Mouse (Mus musculus): Measurements from ENCODE around the gene Bet1l. TPM values are rescaled to one million over a fixed set of nuclear protein-coding genes. Genes with fewer than 3 reads are reported as not detected.
A peak's percentile ranks its signal among the peaks of the same experiment; 100 is the strongest.

Bet1l gene
- polyA plus RNA-seq, 1 experiment from 2014 or later = 30.8 TPM

GRCm38 (mm10) chr7:140877364-140877763 is 20.0 kb upstream of the Bet1l start:
- ATAC-seq (replicated peaks; ENCODE audit: insufficient number of reproducible peaks, low FRiP score, low TSS enrichment) = no peak

GRCm38 (mm10) chr7:140874224-140874623 is 16.8 kb upstream of the Bet1l start:
- H3K27ac ChIP-seq (ENCODE audit: low read depth, low read length) = no peak overlapping the region
- H3K36me3 ChIP-seq (ENCODE audit: control insufficient read depth, insufficient read depth, low read length) = peaks cover 4% of the 10 kb centered on the region; the same call in 1 of the 2 replicates
- WGBS (ENCODE audit: insufficient replicate concordance) = 88% methylated on average over 4 of the region's 4 CpGs
- no peak overlapping the region for H3K9ac ChIP-seq (ENCODE audit: low read depth, low read length)
- H3K27me3 ChIP-seq (ENCODE audit: control insufficient read depth, insufficient read depth, low read length) = no peaks in the 10 kb centered on the region
- H3K4me2 ChIP-seq = no peak overlapping the region
- H3K4me3 ChIP-seq (ENCODE audit: low read depth, low read length) = no peak overlapping the region
- no peaks in the 10 kb centered on the region for H3K9me3 ChIP-seq (replicated peaks; ENCODE audit: control insufficient read depth, low read length)
- ATAC-seq (replicated peaks; ENCODE audit: insufficient number of reproducible peaks, low FRiP score, low TSS enrichment) = no peak
- no peaks in the 10 kb centered on the region for H3K4me1 ChIP-seq (ENCODE audit: control insufficient read depth, insufficient read depth, low read length)

More at GRCm38 (mm10) chr7:140877364-140877763, 20.0 kb upstream of the Bet1l start:
- Histone ChIP-seq H3K9ac (ENCODE audit: low read depth, low read length) (no peak overlapping the region), H3K4me1 (ENCODE audit: control insufficient read depth, insufficient read depth, low read length) (peaks cover 2% of the 10 kb centered on the region; the same call in 1 of the 2 replicates), H3K4me2 (no peak overlapping the region), H3K27ac (ENCODE audit: low read depth, low read length) (no peak overlapping the region), H3K4me3 (ENCODE audit: low read depth, low read length) (no peak overlapping the region), H3K27me3 (ENCODE audit: control insufficient read depth, insufficient read depth, low read length) (no peaks in the 10 kb centered on the region), H3K9me3 (replicated peaks; ENCODE audit: control insufficient read depth, low read length) (no peaks in the 10 kb centered on the region), H3K36me3 (ENCODE audit: control insufficient read depth, insufficient read depth, low read length) (peaks cover 2% of the 10 kb centered on the region; the same call in 1 of the 2 replicates)
- 84% methylated on average over 6 of the region's 6 CpGs for WGBS (ENCODE audit: insufficient replicate concordance)

- H3K27ac ChIP-seq (ENCODE audit: low read depth, low read length) = no peak overlapping the region
- no peak overlapping the region for H3K9ac ChIP-seq (ENCODE audit: low read depth, low read length)
- H3K9me3 ChIP-seq (replicated peaks; ENCODE audit: control insufficient read depth, low read length) = no peaks in the 10 kb centered on the region
- H3K4me3 ChIP-seq (ENCODE audit: low read depth, low read length) = no peak overlapping the region
- no peaks in the 10 kb centered on the region for H3K27me3 ChIP-seq (ENCODE audit: control insufficient read depth, insufficient read depth, low read length)
- no peak overlapping the region for H3K4me2 ChIP-seq
- H3K36me3 ChIP-seq (ENCODE audit: control insufficient read depth, insufficient read depth, low read length) = peaks cover 25% of the 10 kb centered on the region
- no peak for ATAC-seq (replicated peaks; ENCODE audit: insufficient number of reproducible peaks, low FRiP score, low TSS enrichment)
- WGBS (ENCODE audit: insufficient replicate concordance) = 88% methylated on average over 12 of the region's 12 CpGs
- H3K4me1 ChIP-seq (ENCODE audit: control insufficient read depth, insufficient read depth, low read length) = no peaks in the 10 kb centered on the region
Observed at GRCm38 (mm10) chr7:140864761-140865160, 7.4 kb upstream of the Bet1l start.

- Histone ChIP-seq H3K27me3 (ENCODE audit: control insufficient read depth, insufficient read depth, low read length) (no peaks in the 10 kb centered on the region), H3K27ac (ENCODE audit: low read depth, low read length) (no peak overlapping the region), H3K4me1 (ENCODE audit: control insufficient read depth, insufficient read depth, low read length) (peaks cover 9% of the 10 kb centered on the region), H3K36me3 (ENCODE audit: control insufficient read depth, insufficient read depth, low read length) (peaks cover 26% of the 10 kb centered on the region), H3K9ac (ENCODE audit: low read depth, low read length) (no peak overlapping the region), H3K4me3 (ENCODE audit: low read depth, low read length) (no peak overlapping the region), H3K4me2 (no peak overlapping the region), H3K9me3 (replicated peaks; ENCODE audit: control insufficient read depth, low read length) (no peaks in the 10 kb centered on the region)
- ATAC-seq (replicated peaks; ENCODE audit: insufficient number of reproducible peaks, low FRiP score, low TSS enrichment) = no peak
- WGBS (ENCODE audit: insufficient replicate concordance) = 87% methylated on average over 5 of the region's 5 CpGs
Observed at GRCm38 (mm10) chr7:140860728-140861127, 3.4 kb upstream of the Bet1l start.

GRCm38 (mm10) chr7:140859997-140860396 is 2.6 kb upstream of the Bet1l start:
- Histone ChIP-seq H3K36me3 (ENCODE audit: control insufficient read depth, insufficient read depth, low read length) (peaks cover 23% of the 10 kb centered on the region), H3K27me3 (ENCODE audit: control insufficient read depth, insufficient read depth, low read length) (no peaks in the 10 kb centered on the region), H3K9me3 (replicated peaks; ENCODE audit: control insufficient read depth, low read length) (no peaks in the 10 kb centered on the region), H3K4me3 (ENCODE audit: low read depth, low read length) (no peak overlapping the region), H3K27ac (ENCODE audit: low read depth, low read length) (no peak overlapping the region), H3K9ac (ENCODE audit: low read depth, low read length) (no peak overlapping the region), H3K4me2 (no peak overlapping the region), H3K4me1 (ENCODE audit: control insufficient read depth, insufficient read depth, low read length) (peaks cover 14% of the 10 kb centered on the region)
- 78% methylated on average over 6 of the region's 6 CpGs for WGBS (ENCODE audit: insufficient replicate concordance)
- ATAC-seq (replicated peaks; ENCODE audit: insufficient number of reproducible peaks, low FRiP score, low TSS enrichment) = no peak

GRCm38 (mm10) chr7:140858746-140859145 is 1.4 kb upstream of the Bet1l start:
- Histone ChIP-seq H3K27ac (ENCODE audit: low read depth, low read length) (no peak overlapping the region), H3K36me3 (ENCODE audit: control insufficient read depth, insufficient read depth, low read length) (peaks cover 22% of the 10 kb centered on the region), H3K27me3 (ENCODE audit: control insufficient read depth, insufficient read depth, low read length) (no peaks in the 10 kb centered on the region), H3K4me3 (ENCODE audit: low read depth, low read length) (no peak overlapping the region), H3K4me1 (ENCODE audit: control insufficient read depth, insufficient read depth, low read length) (peaks cover 16% of the 10 kb centered on the region), H3K9me3 (replicated peaks; ENCODE audit: control insufficient read depth, low read length) (no peaks in the 10 kb centered on the region), H3K4me2 (peak overlapping the region; percentile 91), H3K9ac (ENCODE audit: low read depth, low read length) (peak overlapping the region; percentile 94; the same call in 1 of the 2 replicates)
- no peak for ATAC-seq (replicated peaks; ENCODE audit: insufficient number of reproducible peaks, low FRiP score, low TSS enrichment)
- 95% methylated on average over 8 of the region's 8 CpGs for WGBS (ENCODE audit: insufficient replicate concordance)

GRCm38 (mm10) chr7:140856785-140857549 is 410 bp downstream of the Bet1l start, which contains the start of gene Ric8a:
TSS of gene Ric8a (plus strand) at chr7:140856957.
- H3K9ac ChIP-seq (ENCODE audit: low read depth, low read length) = peak within 1 kb of the TSS; percentile 94
- H3K4me3 ChIP-seq (ENCODE audit: low read depth, low read length) = peak within 1 kb of the TSS; percentile 88
- H3K36me3 ChIP-seq (ENCODE audit: control insufficient read depth, insufficient read depth, low read length) = peaks cover 26% of the 10 kb centered on the region; the same call in 1 of the 2 replicates
- no peaks in the 10 kb centered on the region for H3K9me3 ChIP-seq (replicated peaks; ENCODE audit: control insufficient read depth, low read length)
- peak; percentile 86 for ATAC-seq (replicated peaks; ENCODE audit: insufficient number of reproducible peaks, low FRiP score, low TSS enrichment)
- peak within 1 kb of the TSS; percentile 91 for H3K4me2 ChIP-seq
- under 1% methylated on average over 50 of the region's 50 CpGs for WGBS (ENCODE audit: insufficient replicate concordance)
- peak within 1 kb of the TSS; percentile 88 for H3K27ac ChIP-seq (ENCODE audit: low read depth, low read length)
- H3K27me3 ChIP-seq (ENCODE audit: control insufficient read depth, insufficient read depth, low read length) = no peaks in the 10 kb centered on the region
- peaks cover 16% of the 10 kb centered on the region for H3K4me1 ChIP-seq (ENCODE audit: control insufficient read depth, insufficient read depth, low read length)

- peak within 1 kb of the TSS; percentile 88 for H3K27ac ChIP-seq (ENCODE audit: low read depth, low read length)
- peaks cover 16% of the 10 kb centered on the region for H3K4me1 ChIP-seq (ENCODE audit: control insufficient read depth, insufficient read depth, low read length)
- H3K27me3 ChIP-seq (ENCODE audit: control insufficient read depth, insufficient read depth, low read length) = no peaks in the 10 kb centered on the region
- H3K36me3 ChIP-seq (ENCODE audit: control insufficient read depth, insufficient read depth, low read length) = peaks cover 24% of the 10 kb centered on the region; the same call in 1 of the 2 replicates
- H3K9ac ChIP-seq (ENCODE audit: low read depth, low read length) = peak within 1 kb of the TSS; percentile 94
- WGBS (ENCODE audit: insufficient replicate concordance) = under 1% methylated on average over 51 of the region's 51 CpGs
- peak within 1 kb of the TSS; percentile 91 for H3K4me2 ChIP-seq
- H3K4me3 ChIP-seq (ENCODE audit: low read depth, low read length) = peak within 1 kb of the TSS; percentile 88
- ATAC-seq (replicated peaks; ENCODE audit: insufficient number of reproducible peaks, low FRiP score, low TSS enrichment) = peak; percentile 74
- H3K9me3 ChIP-seq (replicated peaks; ENCODE audit: control insufficient read depth, low read length) = no peaks in the 10 kb centered on the region
Observed at GRCm38 (mm10) chr7:140855860-140856784, 1.3 kb downstream of the Bet1l start, which contains the start of gene Gm45785. TSS of gene Gm45785 (minus strand) at chr7:140856331.
